In genomic region chr2:38941426-38941825, GRCm38 (mm10) we compare ENCODE assay signal across 18 mouse cellular contexts. TPM values are rescaled to one million over a fixed set of nuclear protein-coding genes. Genes with fewer than 3 reads are reported as not detected.
"Had no signal": no experiment of that assay in that cellular context is flagged by ENCODE, and none has a peak within 500 bp of the region (broad histone marks: within the 10 kb centered on the region; RNA-seq: fewer than 3 reads in every experiment).

No protein-coding gene starts in this region.

- H3K9ac ChIP-seq: lung, embryonic 15.5 days; midbrain, embryonic 13.5 days; midbrain, embryonic 15.5 days; neural tube, embryonic 12.5 days; stomach, embryonic 15.5 days had no signal

- H3K4me1 ChIP-seq: midbrain, embryonic 13.5 days; midbrain, embryonic 15.5 days; neural tube, embryonic 12.5 days; stomach, embryonic 15.5 days had no signal

- H3K9me3 ChIP-seq: lung, embryonic 15.5 days; midbrain, embryonic 13.5 days; midbrain, embryonic 15.5 days; neural tube, embryonic 12.5 days; stomach, embryonic 15.5 days had no signal

- H3K4me3 ChIP-seq: lung, embryonic 15.5 days; megakaryocyte, embryonic 14.5 days; midbrain, embryonic 13.5 days; midbrain, embryonic 15.5 days; neural tube, embryonic 12.5 days; stomach, embryonic 15.5 days had no signal

- H3K27me3 ChIP-seq: lung, embryonic 15.5 days; midbrain, embryonic 13.5 days; midbrain, embryonic 15.5 days; neural tube, embryonic 12.5 days; stomach, embryonic 15.5 days had no signal

- H3K4me2 ChIP-seq: lung, embryonic 15.5 days; midbrain, embryonic 11.5 days; midbrain, embryonic 13.5 days; midbrain, embryonic 15.5 days; neural tube, embryonic 12.5 days; stomach, embryonic 15.5 days had no signal

- H3K36me3 ChIP-seq: lung, embryonic 15.5 days; midbrain, embryonic 13.5 days; midbrain, embryonic 15.5 days; neural tube, embryonic 12.5 days; stomach, embryonic 15.5 days had no signal

- H3K27ac ChIP-seq: lung, embryonic 15.5 days; macrophage; midbrain, embryonic 13.5 days; midbrain, embryonic 15.5 days; neural tube, embryonic 12.5 days; stomach, embryonic 15.5 days had no signal

- ATAC-seq: lung, postnatal 0 days; midbrain, embryonic 13.5 days; midbrain, embryonic 15.5 days had no signal

- DNase-seq: lung, adult 2 months; lung, postnatal 14 days; lung, postnatal 36 days; right cerebral cortex, postnatal 14 days; thymus, adult 18-20 months; thymus, postnatal 14 days; thymus, postnatal 36 days had no signal

RNA-seq across cellular contexts. Expression of gene Olfml2a, which starts 9.6 kb away (rescaled TPM):
- total RNA-seq: monocyte, adult 5-6 weeks; neutrophil, adult 5-6 weeks had no signal
- polyA plus RNA-seq: macrophage had no signal
